Mouse (Mus musculus) spleen, adult 2 months (tissue): ENCODE results near the gene Fam189a1. TPM values are rescaled to one million over a fixed set of nuclear protein-coding genes. Genes with fewer than 3 reads are reported as not detected.

ENCODE experiments used
- DNase-seq, 2 experiments: peaks; one replicate each; pipeline versions ENCODE4 v3.0.0 to v3.0.0-alpha.2; 2012 to 2021; ENCODE audit warnings: low spot score in 2 of 2, low read depth in 1 of 2
- H3K27ac ChIP-seq: fragments of 200-500 bp; 2 replicates; pipeline ENCODE4 v1.5.1; 2012; ENCODE audit warnings: low read length, inconsistent platforms; ENCODE audit not compliant: insufficient read depth
- H3K27me3 ChIP-seq: fragments of 200-500 bp; 2 replicates; pipeline ENCODE4 v1.6.1; 2012; ENCODE audit warnings: mild to moderate bottlenecking, moderate library complexity, low read length, inconsistent platforms; ENCODE audit not compliant: control insufficient read depth, insufficient read depth
- H3K36me3 ChIP-seq: fragments of 200-500 bp; 2 replicates; pipeline ENCODE4 v1.6.1; 2012; ENCODE audit warnings: mild to moderate bottlenecking, low read length, inconsistent platforms; ENCODE audit not compliant: control insufficient read depth, insufficient read depth
- H3K4me1 ChIP-seq: fragments of 200-500 bp; 2 replicates; pipeline ENCODE4 v1.6.1; 2011; ENCODE audit warnings: inconsistent platforms; ENCODE audit not compliant: control insufficient read depth, insufficient read depth, insufficient read length
- H3K4me3 ChIP-seq: fragments of 200-500 bp; 2 replicates; pipeline ENCODE4 v1.5.1; 2011; ENCODE audit warnings: mild to moderate bottlenecking, inconsistent platforms; ENCODE audit not compliant: insufficient read depth, insufficient read length; ENCODE audit errors: extremely low read depth
- CTCF ChIP-seq: fragments of 200-500 bp; IDR thresholded peaks from 2 replicates; pipeline ENCODE4 v1.5.1; 2011; ENCODE audit warnings: mild to moderate bottlenecking, inconsistent platforms; ENCODE audit not compliant: insufficient read depth, insufficient read length, insufficient replicate concordance; ENCODE audit errors: extremely low read depth
- POLR2A ChIP-seq: fragments of 200-500 bp; IDR thresholded peaks from 2 replicates; pipeline ENCODE4 v1.6.1; 2011; ENCODE audit warnings: low read depth, low read length, inconsistent platforms
- WGBS: fragments of 180-500 bp; shearing (Covaris S2); methylation state at CpG from one replicate; pipeline ENCODE4 v1.1.7; 2018; 5-methylcytosine and 5-hydroxymethylcytosine counted together
- polyA plus RNA-seq: library from polyadenylated mRNA; depleted of rRNA; stranded (reverse); fragments of >200 nt; gene quantifications from 2 replicates; pipeline ENCODE4 v1.2.3, GENCODE M21; 2012

Fam189a1 gene
- polyA plus RNA-seq, 1 experiment = 0.04 TPM

DNA sequence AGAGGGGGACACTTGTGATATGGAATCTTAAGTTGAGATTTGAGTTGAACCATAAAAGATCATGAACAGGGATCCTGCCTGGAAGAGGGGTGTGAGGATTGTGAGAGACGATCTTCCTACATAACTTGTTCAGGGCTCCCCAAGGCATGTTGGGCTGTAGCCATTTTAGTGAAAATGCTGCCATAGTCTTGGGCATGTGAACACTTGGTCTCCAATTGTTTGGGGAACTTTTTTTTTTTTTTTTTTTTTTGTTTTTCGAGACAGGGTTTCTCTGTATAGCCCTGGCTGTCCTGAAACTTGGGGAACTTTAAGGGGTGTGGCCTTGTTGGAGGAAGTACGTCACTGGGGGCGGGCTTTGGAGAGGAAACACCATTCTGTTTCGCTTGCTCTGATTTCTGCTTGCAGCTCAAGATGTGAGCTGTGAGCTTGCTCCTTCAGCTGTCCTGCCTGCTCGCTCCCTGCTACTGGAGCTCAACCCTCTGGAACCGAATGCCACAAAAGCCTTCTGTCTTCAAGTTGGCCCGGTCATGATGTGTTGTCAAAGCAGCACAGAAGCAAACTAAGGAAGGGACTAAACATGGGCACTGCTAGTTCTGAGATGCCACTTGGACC is 385.5 kb downstream of the Fam189a1 start:
- Histone ChIP-seq H3K4me3 (no peak overlapping the region), H3K36me3 (no peaks in the 10 kb centered on the region), H3K27me3 (no peaks in the 10 kb centered on the region), H3K4me1 (no peaks in the 10 kb centered on the region), H3K27ac (no peak overlapping the region)
- TF ChIP-seq CTCF = no peak
- no peak for TF ChIP-seq POLR2A
- 76% methylated on average over 8 of the region's 8 CpGs for WGBS
- DNase-seq = no peak

DNA sequence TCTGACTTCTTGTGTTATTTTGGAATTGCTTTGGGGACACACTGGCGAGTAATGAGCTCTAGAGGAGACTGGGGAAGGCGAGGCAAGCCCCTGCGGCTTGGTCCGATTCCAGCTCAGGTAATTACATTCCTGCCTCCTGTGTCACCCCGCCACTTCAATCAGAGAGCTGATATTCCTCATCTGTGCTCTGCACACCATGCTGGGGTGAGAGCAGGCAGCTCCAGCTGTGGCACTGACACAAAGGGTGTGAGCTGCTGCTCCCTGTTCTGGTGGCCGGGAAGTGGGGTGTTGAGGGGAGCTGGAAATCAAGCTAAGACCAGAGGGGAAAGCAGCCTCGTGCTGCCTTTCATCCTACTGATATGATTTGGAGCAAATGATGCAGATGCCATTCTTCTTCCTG is 386.6 kb downstream of the Fam189a1 start:
- Histone ChIP-seq H3K36me3 (no peaks in the 10 kb centered on the region), H3K27ac (no peak overlapping the region), H3K27me3 (no peaks in the 10 kb centered on the region), H3K4me1 (no peaks in the 10 kb centered on the region), H3K4me3 (no peak overlapping the region)
- TF ChIP-seq POLR2A (no peak), CTCF (no peak)
- no peak for DNase-seq
- WGBS = 70% methylated on average over 7 of the region's 7 CpGs

DNA sequence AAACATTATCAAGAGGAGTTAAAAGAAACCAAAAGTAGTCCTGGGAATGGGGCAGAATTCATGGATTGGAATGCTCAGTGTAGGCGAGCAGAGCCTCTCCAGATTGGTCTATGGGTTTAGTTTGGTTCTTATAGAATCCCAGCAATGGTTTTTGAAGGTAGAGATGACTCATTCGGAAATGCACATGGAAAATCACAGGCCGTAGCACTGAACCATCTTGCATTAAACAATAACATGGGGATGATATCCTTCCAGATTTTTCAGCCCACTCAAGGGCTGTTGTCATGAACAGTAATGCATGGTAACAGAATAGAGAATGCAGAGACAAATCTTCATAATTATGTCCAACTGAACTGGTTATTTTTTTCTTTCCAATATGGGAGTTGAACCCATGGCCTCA is 390.8 kb downstream of the Fam189a1 start:
- no peak for DNase-seq
- TF ChIP-seq POLR2A (no peak), CTCF (no peak)
- H3K27me3 ChIP-seq = no peaks in the 10 kb centered on the region
- H3K4me1 ChIP-seq = no peaks in the 10 kb centered on the region
- WGBS = 88% methylated on average over 3 of the region's 3 CpGs
- H3K4me3 ChIP-seq = no peak overlapping the region
- no peaks in the 10 kb centered on the region for H3K36me3 ChIP-seq
- H3K27ac ChIP-seq = no peak overlapping the region

DNA sequence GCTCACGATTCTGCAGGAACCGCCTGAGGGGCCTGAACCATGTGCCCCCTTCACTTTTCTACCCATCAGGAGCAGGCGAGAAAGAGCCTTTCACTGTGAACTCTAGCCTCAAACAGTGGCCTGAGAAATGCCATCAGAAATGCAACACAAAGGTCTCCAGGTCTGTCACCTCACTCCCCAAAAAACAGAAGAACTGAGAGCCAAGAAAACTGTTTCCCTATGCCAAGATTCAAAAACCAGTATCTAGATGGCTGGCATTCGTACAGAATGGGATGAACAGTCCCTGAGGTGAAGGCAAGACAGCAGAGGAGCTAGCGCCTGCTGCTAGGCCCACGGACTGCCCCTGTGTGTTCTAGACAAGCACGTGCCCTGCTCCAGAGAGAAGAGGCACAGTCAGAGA is 401.2 kb downstream of the Fam189a1 start:
- no peak overlapping the region for H3K27ac ChIP-seq
- no peaks in the 10 kb centered on the region for H3K36me3 ChIP-seq
- H3K4me1 ChIP-seq = no peaks in the 10 kb centered on the region
- WGBS = 85% methylated on average over 7 of the region's 7 CpGs
- no peaks in the 10 kb centered on the region for H3K27me3 ChIP-seq
- DNase-seq = no peak
- no peak overlapping the region for H3K4me3 ChIP-seq
- TF ChIP-seq POLR2A (no peak), CTCF (no peak)

DNA sequence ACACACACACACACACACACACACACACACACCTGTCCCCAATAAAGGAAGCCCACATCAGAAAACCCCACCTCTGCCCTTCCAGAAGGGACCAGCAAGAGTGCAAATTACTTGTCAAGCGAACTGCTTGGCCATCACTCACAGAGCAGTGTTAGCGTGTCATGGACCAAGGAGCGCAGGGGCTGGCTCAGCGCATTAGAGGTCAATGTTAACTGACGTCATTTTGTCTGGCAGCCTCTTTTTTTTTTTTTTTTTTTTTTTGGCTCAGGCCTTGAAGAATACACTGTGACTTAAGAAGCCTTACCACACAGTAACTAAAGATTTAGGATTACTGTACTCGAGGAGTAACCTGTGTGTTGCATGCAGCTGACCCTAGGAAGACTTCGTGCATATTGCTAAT is 402.2 kb downstream of the Fam189a1 start:
- Histone ChIP-seq H3K36me3 (no peaks in the 10 kb centered on the region), H3K27ac (no peak overlapping the region), H3K27me3 (no peaks in the 10 kb centered on the region), H3K4me1 (no peaks in the 10 kb centered on the region), H3K4me3 (no peak overlapping the region)
- WGBS = 74% methylated on average over 7 of the region's 7 CpGs
- no peak for DNase-seq
- no peak for TF ChIP-seq CTCF
- no peak for TF ChIP-seq POLR2A

DNA sequence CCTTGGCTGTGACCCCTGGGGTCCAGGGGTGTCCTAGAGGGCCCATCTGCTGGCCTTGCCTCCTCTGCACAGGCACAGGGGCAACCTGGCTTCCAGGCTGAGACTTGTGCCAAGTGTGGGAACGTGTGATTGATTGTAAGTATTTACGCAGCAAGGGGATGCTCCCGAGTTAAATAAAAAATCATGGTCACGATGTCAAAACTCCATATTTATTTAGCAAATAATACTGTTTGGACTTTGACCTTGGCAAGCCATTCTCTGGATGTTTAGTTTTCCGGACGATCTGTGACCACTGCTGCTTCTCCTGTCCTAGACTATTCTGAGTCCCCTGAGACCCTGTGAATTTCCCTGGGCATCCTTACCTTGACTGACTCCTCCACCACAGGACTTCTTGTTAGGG is 402.7 kb downstream of the Fam189a1 start:
- no peaks in the 10 kb centered on the region for H3K27me3 ChIP-seq
- H3K36me3 ChIP-seq = no peaks in the 10 kb centered on the region
- TF ChIP-seq POLR2A (no peak), CTCF (no peak)
- H3K27ac ChIP-seq = no peak overlapping the region
- DNase-seq = no peak
- H3K4me1 ChIP-seq = no peaks in the 10 kb centered on the region
- WGBS = 83% methylated on average over 6 of the region's 6 CpGs
- H3K4me3 ChIP-seq = no peak overlapping the region

DNA sequence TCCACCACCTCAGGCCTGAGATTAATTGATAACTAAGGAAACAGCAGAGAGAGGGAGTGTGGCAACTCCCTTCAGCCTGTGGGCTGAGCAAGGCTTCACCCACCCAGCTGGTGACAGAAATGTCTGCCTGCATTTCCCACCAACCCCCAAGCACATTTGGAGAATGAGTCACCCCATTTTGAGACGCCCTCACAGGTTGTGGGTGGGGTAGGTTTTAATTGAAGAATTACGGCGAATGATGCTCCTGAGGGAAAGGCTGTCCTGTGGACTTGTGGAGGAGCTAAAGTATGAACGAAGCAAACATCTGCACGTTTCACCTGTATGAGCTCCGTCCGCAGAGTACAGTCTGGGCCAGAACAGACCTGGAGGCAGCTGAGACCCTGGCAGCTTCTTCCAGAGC is 404.2 kb downstream of the Fam189a1 start:
- H3K27ac ChIP-seq = no peak overlapping the region
- H3K4me3 ChIP-seq = no peak overlapping the region
- WGBS = 87% methylated on average over 7 of the region's 7 CpGs
- H3K4me1 ChIP-seq = no peaks in the 10 kb centered on the region
- no peak for DNase-seq
- no peaks in the 10 kb centered on the region for H3K27me3 ChIP-seq
- H3K36me3 ChIP-seq = no peaks in the 10 kb centered on the region
- TF ChIP-seq CTCF = no peak
